Mouse (Mus musculus) neural tube, embryonic 10.5 days (tissue): Measurements from ENCODE around the gene Pla2g12b.
A peak's percentile ranks its signal among the peaks of the same experiment; 100 is the strongest.

Source experiments
- DNase-seq: peaks from one replicate; pipeline ENCODE4 v3.0.0-alpha.2; 2017; ENCODE audit warnings: low spot score; ENCODE audit errors: extremely low spot score

The Pla2g12b gene

DNA sequence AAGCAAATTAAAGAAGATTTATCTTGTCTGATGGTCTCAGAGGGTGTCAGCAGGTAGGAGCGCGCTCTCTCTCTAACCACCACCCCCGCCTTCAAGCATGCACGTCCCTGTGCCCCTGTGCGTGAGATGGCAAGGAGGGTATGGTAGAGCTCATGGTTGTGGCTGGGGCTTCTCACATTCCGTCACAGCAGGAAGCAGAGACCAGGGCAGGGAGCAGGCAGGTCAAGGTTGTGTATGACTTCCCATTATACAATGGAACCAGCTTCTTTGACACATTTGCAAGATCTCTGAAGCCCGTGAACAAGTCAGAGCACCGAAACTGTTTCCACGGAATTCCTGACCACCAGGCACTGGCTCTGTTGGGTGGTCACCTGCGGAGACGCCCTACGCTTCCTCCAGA, 6.8 kb downstream of the Pla2g12b start:
- no peak for DNase-seq

DNA sequence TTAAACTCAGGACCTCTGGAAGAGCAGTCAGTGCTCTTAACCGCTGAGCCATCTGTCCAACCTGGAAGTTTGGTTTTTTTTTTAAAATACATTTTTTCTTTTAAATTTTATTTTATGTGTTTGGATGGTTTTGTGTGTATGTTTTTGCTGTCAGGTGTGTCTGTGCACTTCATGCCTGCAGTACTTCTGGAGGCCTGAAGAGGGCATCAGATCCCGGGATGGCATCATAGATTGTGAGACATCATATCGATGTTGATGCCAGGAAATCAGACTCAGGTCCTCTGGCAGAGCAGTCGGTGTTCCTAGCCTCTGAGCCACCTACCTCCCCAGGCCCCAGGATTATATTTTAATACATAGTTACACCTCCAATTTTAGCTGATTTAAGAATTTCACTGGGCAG, 10.3 kb downstream of the Pla2g12b start:
- DNase-seq: no peak

DNA sequence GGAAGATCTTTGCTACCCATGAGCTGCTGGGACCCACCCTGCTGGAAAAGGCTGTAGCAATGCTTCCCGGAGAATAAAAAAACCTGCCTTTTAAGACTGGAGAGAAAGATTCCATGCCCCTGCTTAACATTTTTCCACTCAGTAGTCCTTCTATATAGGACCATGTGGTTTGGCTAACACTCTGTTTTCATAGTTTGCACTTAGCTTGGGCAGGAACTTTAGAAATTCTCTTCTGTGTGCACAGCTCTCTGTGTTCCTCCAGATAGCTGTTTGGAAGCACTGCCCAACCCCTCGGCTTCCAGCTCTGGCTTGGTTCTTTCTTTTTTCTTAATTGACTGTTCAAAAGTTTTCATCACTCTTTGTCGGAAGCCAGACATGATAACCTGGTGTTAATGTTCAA, 13.2 kb downstream of the Pla2g12b start:
- DNase-seq: no peak

DNA sequence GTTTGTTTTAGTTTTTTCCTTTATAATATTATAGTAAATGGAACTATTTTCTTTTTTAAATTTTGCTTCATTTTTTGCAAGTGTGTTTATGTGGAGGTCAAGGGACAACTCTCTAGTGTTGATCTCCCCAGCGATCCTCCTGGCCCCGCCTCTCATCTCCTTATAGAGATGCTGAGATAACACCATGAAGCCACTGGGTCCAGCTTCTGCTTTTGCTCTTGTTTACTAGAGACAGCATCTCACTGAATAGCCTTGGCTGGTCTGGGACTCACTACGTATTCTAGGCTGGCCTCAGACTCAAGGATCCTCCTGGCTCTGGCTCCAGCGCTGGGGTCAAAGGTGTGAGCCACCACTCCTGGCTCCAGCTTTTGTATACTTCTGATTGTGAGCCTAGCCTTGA, 16.1 kb downstream of the Pla2g12b start:
- DNase-seq: no peak

DNA sequence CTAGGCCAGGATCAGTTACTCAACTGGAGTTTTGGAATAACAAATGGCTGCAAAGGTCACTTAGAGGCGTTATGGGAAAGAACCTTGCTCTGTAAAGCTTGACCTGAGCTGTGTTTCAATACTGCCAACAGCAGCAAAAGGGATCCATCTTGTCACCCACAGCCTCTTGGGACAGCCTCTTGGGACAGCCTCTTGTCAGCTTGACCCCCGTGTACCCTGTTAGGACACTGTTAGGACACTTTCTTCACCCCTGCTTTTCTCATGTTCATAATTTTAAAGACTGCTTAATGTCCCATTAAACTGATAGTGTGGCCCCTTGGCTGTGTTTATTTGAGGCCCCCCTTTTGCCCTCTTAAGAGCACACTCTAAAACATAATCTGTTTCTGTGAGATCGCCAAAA, 21.0 kb downstream of the Pla2g12b start:
- DNase-seq: no peak

DNA sequence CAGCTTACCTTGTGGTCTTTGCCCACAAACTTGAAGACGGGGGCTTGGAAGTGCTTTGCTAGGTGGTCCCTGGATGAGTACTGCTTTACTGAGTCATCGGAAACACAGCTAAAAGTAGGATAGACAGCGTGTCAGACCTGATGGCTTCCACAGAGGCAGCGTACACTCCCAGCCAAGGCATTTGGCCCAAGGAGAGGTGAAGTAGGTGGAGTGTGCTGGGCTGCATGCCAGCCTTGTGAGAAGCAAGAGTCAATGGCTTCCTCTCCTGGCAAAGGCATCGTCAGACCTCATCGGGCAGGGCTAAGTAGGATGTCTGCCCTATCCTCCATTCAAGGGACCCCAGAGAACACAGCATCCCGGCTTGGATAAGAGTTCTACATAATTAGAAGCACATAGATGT, 21.9 kb downstream of the Pla2g12b start:
- DNase-seq: no peak

DNA sequence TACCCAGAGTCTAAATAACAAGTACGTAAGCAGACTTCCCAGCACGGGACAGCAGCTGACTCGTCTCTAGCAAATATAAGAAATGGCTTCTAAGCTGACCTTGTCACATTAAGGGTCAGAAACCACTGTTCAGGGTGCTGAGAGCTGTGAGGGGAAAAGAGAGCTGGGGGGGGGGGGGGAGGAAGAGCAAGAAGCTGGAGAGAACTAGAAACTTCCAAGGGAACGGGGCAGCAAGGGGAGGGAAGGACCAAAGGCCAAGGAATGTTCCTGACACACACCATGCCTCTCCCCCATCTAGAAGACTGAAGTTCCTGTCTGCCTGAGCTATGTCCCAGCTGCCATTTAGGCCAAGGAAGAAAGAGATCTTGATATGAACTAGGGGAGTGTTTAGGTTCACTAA, 22.9 kb downstream of the Pla2g12b start:
- no peak for DNase-seq

DNA sequence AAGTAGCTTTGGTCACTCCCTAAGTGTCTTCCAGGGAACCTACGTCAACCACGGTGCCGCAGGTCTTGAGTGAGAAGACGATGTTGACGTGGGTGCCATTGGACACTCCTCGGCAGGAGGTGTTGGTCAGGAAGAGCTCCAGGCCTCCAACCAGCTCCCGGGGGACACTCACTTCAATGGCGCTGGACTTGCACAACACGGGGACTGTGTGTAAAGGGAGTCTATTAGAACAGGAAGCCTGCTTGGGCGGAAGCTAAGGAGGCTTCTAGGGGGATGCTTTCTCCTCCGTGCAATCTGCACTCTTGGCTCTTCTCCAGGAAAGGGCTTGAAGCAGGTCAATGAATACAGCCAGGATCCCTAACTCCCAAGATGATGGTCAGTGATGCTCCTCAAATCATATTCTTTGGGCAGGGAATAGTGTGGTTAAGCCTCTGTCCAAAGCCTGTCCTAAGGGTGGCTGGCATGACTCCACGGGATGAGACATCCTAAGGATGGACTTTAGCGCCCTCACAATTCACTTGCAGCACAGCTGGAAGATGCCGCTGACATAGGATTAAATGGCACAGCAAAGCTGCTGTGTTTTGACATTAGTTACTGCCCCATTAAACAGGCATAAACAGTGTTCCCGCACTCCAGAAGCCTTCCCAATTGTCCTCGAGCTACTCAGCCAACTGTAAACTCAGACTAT, 26.1 kb downstream of the Pla2g12b start:
- no peak for DNase-seq

DNA sequence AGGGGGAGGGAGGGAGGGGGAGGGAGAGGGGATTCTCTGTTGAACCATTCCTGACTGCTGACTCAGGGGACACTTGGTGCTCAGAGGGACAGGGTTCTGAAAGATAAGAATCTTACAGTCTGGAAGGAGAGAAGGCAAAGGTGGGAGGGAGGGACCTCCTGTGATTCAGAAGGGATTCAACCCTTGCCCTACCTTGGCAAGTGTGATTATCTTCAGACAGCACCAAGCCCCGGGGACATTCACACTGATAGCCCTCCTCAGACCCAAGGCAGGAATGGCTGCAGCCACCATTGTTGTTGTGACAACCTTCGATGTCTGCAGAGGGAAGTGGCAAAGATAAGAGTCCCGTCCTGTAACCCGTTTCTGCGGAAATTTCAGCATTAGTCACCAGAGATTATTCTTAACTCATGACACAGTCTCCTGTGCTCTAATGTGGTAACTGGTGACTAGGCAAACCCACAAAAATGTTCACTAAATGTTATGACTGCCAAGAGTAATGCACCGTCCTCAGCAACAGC, 27.3 kb downstream of the Pla2g12b start:
- DNase-seq: no peak

DNA sequence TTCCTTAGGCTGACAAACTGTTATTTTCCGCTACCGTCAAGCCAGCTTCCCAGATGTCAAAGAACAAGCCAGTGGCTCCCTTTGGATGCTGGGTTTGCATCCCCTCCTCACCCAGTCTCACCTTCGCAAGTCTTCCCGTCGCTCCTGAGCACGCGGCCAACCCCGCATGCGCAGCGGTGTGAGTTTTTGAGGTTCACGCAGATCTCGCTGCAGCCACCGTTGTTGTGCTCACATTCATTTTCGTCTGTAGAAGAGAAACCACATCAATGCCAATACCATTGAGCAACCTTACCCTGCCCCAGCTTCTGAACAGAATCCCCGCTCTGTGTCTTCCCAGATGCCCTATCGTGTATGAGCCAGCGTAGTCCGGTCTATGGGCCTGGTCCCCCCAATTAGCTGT, 32.3 kb downstream of the Pla2g12b start:
- no peak for DNase-seq

DNA sequence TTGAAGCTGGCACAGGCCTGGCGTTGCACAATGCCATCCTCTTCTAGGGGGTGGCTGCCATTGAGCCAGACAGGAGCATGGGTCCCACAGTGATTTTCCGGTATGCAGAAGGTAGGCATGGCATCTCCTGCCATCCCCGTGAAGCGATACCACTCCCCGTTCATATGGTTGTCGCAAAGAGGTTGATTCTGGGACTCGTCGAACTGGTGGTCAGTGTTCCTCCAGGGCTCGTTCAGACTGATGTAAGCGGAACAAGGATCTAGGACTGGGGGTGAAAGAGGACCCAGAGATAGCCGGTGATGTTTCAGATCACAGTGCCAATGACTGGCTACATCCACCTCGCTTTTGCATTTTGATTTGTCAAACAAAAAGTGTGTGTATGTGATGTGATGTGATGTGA, 35.2 kb downstream of the Pla2g12b start:
- DNase-seq: no peak

DNA sequence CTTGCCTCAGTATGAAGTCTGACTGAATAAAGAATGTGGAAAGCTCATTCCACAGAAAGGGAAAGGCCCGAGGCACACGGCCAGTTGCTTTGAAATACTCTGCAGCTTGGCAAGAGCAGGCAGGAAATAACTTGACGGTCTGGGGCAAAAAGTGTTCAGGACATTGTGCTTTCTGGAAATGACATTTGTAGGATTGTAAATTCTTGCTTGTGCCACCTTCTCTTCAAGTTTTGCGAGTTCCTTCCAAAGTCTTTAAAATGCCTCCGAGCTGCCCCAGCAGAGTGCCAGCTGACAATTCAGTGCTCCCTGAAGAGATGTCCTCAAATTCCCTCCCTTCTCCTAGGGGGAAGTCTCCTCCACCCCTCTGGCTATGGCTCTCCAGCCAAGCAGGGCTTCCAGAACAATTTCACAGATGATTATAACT, 36.1 kb downstream of the Pla2g12b start:
- DNase-seq: no peak

DNA sequence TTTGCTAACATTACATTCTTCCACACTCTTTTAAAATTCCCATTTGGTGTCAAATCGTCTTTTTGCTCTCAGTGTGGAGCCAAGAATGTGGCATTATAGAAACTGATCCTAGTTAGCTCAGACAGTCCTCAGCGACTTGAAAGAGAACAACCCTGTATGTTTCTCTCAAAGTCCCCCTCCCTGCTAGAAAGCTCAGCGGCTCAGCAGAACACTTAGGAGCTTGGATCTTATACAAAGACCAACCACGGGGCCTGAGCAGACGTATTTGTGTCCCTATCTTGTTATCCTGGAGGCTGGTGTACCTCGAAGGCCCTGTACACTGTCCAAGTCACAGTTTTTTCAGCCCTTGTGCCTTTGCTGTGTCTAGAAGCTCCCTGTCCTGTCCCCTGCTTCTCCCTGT, 36.7 kb downstream of the Pla2g12b start:
- DNase-seq: no peak

DNA sequence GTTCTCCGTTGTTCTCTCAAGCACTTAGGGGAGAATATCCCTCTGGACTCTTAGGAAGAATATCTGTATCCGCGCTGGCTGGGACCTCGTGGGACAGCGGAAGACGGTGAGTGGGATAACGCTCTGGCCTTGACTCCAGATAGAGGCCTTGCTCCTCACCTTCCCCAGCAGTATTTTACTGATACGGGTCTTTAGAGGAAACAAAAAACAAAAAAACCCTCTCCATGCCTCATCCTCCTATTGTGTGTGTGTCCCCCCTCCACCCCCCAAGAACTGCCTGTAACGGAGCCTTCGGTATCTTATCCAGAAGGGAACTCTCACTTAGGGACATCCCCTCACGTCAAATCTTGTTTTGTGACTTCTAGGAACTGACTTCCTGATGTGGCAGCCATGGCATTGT, 38.3 kb downstream of the Pla2g12b start, which contains the start of gene Oit3:
Oit3 (minus strand) TSS at position 44 of the 400 bp plus-strand sequence.
- no peak for DNase-seq

DNA sequence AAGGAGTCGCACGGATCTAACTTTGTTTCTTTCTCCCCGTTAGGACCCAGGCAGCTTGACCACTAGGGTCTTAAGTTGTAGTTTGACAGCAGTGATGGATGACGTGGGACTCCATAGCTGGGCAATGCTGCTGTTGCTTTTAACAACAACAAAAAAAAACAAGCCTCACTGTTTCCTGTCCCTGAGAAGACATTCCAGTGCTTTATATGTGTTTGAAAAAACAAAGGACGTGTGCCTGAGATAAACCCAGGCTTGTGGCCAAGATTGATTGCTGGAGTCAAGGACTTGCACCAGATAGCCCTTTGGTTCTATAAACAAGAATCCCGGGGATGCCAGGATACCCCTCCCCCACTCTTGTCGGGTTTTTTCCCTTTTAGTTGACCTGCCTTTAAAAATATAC, 39.8 kb downstream of the Pla2g12b start:
- peak; percentile 34 for DNase-seq

DNA sequence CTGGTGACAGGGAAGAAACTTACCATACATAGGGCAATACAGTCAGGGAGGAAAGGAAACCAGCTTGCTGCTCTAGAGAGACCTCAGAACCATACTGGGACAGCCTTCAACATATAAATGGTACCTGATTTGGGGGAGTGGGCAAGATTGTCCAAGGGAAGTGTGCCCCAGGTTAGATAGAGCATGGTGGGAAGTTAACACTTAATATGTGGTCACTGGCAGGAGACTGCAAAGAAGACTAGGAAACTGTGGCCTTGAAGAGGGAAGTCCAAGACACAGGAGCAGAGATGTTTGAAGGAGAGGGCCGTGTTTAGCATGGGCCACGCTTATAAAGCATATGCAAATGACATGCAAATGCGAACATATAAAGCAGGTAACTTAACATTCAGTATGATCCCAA, 40.6 kb downstream of the Pla2g12b start:
- no peak for DNase-seq

DNA sequence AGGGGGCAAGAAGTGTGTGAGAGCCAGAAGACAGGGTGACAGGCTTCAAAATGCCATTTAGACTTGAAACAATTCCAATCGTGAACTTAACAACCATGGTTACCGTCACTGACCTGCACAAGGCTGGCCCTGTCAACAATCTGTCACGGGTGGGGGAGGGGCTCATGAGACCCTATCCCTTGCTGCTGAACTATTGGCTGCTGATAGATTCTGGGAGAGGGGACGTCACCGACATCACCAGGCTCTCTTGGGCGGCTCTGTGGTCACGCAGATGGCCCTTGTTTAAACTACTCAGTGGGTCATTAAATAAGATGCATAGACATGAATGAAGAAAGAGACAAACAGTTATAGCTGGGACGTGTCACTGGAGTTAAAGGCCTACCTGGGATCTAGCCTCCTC, 41.2 kb downstream of the Pla2g12b start:
- no peak for DNase-seq

DNA sequence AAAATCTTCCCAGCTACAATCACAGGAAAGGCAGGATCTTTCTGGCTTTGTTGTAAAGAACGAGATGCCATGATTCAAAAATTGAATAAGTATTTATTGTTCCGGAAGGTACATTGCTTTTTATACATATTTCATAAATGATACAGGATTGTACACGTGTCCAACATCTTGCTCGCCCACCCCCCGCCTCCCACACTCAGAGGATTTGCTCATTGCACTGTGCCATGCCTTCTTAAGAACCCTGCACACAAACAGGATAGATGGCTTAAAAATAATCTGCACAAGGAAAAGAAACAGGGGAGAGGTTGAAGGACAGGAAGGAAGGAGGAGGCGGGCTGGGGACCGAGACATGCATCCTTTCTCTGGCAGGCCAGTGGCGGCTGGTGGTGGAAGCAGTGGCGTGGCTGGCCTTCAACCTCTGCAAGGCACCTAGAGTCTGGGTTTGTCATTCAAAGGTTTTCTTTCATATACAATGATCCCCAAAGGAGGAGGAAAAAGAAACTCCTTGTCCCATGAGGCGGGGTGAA, 43.5 kb downstream of the Pla2g12b start:
- DNase-seq: no peak

DNA sequence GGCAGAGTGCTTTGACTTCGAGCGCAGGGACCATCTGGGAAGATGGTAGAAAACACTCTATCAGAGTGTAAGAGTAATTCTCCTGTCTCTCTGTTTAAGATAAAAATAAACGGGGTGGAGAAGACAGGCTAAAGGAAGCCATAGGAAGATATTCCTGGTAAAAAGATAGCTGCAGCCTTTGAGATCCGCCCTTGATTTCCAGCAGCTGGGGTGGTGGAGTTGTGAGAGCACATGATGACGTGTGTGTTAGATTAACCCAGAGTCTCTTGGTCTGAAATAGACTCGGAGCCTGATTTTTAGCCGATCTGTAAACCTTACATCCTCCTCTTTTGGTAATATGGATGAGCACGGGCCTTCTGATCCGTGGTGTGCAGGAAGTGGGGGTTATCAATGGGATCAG, 44.1 kb downstream of the Pla2g12b start:
- no peak for DNase-seq

DNA sequence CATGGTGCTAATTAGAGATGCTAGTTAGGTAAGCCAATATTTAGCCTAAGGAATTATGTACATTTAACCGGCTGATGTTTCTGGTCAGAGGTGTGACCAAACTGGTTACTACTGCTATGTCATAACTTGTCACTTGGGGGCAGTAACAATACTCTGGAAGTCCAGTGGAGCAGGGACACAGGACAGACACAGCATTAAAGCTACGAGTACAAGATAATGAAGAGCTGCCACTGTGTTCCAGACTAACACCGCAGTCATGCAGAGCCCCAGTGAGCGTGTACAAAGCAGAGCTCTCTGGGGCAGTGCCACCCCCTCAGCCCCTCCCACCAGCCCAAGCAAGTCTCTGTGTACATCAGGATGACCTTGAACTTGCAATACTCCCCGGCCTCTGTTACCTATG, 48.4 kb downstream of the Pla2g12b start:
- DNase-seq: no peak

DNA sequence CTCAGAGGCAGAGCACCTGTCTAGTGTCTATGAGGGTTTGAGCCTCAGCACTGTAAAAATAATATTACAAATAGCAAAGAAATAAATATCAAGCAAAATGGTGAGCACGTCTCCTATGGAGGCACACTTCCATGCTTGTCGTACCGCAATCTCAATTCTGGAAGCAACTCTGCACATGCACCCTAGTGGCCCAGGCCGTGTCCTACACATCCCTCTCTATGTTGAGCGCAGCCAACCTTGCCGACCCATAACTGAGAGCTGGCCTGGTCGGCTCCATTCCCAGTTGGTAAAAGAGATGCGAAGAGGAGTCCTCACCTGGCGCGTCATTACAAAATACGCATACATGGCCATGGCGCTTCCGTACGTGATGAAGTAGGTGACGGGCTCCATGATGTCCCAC, 51.2 kb downstream of the Pla2g12b start:
- no peak for DNase-seq

DNA sequence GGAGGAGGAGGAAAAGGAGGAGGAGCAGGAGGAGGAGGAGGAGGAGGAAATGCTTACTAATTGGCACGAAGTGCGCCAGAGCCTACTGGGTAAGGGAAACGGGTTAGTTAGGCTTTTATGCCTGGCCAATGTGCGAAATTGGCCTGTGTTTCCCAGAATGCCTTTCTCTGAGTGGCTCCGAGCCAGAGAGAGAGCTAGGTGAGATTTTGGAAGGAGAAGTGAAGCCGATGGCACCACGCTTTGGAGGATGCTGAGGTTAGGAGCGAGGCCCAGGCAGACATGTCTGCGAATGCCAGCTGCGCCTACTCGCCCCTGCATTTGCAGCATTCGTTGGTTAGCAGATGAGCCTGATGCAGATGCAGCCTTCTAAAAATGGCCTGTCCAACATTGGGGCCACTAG, 56.3 kb downstream of the Pla2g12b start:
- DNase-seq: no peak

DNA sequence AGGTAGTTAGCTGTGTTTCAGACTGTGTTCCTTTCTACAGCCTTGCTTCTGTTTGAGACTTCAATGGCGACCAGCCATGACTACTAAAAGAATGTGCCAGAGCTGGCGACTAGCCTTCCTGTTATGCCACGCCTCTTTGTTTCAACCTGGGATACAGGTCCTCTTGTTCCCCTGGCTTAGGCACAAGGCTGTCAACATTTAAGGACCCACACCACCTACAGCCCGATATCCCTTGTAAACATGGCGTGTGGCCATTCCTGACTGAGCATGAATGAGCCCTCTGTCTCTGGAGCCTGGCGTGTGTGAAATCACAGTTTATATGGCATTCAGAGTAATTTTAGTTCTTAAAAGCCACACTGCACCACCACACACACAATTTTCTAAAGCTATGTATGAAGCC, 58.8 kb downstream of the Pla2g12b start:
- no peak for DNase-seq
